Mouse (Mus musculus) common myeloid progenitor, adult 5-6 weeks (primary cell): ENCODE measurements around the gene Gm10490. TPM values are rescaled to one million over a fixed set of nuclear protein-coding genes. Genes with fewer than 3 reads are reported as not detected.
"Not testable (repeated sequence)": the region's sequence is repeated elsewhere in the genome, so short reads cannot be mapped to it uniquely, and the experiment has no call there.

Source experiments
- ATAC-seq: replicated peaks from 2 replicates; pipeline ENCODE4 v1.8.0; 2016; ENCODE audit warnings: low read depth, mild to moderate bottlenecking, moderate TSS enrichment, inconsistent platforms; ENCODE audit not compliant: poor library complexity, severe bottlenecking
- total RNA-seq: library from RNA; stranded (forward); fragments of 200-1000, 187-1606 nt; gene quantifications from 2 replicates; pipeline ENCODE4 v1.2.3, GENCODE M21; 2017

Gm10490 gene
- total RNA-seq = not detected in 2 replicates

DNA sequence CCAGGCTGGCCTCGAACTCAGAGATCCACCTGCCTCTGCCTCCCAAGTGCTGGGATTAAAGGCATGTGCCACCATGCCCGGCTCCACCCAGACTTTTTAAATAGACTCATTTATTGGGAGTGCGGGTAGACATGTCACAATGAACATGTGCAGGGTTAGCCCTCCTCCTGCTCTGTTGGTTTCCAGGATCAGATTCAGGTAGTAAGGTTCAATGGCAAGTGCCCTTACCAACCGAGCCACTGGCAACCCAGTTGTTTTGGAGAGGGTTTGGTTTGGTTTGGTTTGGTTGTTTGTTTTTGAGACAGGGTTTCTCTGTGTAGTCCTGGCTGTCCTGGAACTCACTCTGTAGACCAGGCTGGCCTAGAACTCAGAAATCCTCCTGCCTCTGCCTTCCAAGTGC is at the start of gene Gm10490:
Gene Gm10490, plus strand, starts transcription at position 301 of the 400 bp plus-strand sequence.
- ATAC-seq = not testable (repeated sequence)

DNA sequence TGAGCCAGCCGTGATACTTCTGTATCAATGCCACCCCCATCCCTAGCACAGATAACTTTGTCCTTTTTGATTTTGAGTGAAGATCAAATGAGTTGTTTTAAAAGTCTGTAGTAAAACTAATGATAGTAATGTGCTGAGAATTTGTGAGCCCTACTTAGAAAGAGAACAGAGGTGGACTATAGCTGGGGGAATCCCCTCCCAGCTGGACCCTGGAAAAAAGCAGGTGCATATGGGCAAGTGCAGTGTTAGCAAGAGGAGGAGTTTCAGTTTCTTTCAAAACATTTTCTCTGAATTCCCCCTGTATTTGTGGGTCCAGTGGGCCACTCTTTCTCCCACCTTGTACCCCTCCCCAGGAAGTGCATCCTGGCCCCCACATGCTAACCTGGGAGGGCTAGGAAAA is 46.2 kb upstream of the Gm10490 start:
- ATAC-seq = no peak

DNA sequence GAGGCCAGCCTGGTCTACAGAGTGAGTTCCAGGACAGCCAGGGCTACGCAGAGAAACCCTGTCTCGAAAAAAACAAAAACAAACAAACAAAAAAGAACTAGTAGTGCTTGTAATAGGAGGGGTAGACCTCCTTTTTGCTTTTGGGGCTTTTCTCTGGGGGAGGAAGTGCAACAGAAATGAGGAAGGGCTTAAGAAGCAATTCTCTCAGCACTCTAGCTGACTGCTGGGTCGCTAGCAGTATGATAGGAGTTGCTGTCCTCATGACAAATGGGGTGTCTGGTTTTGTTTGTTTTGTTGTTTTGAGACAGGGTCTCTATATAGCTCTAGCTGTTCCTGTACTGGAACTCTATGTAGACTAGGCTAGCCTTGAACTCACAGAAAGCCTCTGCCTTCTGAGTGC is 44.8 kb upstream of the Gm10490 start:
- peak; percentile 42 for ATAC-seq

DNA sequence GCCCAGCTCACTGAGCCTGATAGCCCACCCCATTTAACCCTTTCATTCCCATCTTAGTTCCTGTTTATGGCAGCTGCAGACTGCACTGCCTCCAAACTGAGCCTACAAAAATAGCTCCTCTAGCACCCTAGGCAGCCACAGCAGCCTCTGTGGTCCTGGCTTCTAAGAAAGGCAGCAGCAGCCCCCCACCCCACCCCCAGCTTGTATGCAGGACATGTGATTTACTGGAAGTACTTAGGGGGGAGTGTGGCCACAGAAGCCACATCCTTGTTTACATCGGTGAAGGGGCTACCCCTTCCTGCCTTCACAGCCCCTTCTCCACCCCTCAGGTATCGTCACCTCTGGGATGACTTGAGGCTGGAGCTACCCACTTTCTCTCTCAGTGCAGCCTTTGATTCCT is 44.0 kb upstream of the Gm10490 start:
- ATAC-seq = peak; percentile 54; the same call in 1 of the 2 replicates

DNA sequence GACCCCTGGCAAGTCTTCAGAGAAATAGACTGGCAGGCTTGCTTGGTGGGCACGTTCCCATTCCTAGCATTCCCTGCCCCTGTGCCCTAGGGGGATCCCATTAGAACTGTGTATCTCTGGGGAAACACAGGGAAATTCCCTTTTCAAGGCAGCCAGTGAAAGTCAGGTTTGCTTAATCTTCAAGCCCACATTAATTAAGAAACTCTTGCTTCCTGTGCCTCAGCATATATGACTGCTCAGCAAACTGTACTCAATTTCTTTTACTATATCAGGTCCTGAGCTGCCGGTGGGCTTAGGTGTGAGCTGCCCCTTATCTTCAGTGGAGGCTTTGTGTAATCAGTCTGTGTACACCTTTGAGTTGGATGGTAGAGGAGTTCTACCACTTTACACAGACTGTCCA is 43.6 kb upstream of the Gm10490 start:
- ATAC-seq = no peak

DNA sequence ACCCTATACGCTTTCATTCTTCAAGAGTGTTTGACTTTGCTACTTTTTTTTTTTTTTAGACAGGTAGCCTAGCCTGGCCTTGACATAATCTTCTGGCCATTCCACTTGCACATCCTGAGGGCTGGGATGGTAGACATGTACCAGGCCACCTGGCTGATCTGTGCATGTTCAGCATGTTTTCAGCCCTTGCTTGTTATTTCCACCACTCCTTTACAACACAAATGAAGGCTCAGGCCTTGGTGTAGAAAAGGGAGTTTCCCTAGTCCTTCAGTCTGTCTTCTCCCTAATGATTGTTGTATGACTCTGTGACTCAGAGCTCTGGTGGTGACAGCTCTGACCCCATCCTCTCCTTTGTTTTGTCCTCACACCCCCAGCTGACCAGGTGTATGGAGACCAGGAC is 42.2 kb upstream of the Gm10490 start:
- ATAC-seq = no peak

DNA sequence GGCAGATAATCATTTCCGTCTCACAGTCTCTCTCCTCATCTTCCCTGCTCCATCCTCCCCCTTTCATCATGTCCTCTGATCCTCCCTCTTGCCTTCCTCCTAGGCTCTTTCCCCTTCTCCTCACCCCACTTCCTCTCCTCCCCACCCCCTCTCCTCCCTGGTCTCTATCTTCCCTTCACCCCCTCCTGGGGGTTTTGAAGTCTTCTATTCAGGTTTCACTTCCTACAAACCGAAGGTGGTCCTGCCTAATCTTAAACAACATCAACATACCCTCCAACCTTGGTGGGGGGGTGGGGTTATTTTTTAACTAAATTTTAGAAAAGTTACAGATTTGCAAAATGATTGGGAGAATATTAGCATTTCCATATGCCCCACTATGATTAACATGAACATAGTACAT is 40.8 kb upstream of the Gm10490 start:
- ATAC-seq = no peak

DNA sequence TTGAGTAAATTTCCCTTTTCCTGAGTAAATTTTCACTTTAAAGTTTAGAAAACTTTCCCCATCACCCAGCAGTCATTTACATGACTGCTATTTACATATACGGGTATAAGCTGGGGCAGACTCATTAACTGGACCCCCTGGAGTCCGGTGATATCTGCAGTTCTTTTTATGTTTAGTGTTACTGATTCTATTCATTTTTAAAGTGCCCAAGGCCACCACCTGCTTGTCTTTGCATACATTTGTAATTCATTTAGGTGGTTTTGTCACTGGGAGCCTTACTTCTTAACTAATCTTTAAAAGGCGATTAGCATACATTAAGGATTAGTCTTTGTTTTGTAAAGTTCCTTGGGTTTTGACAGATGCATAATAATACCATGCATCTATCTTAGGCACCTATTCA is 39.5 kb upstream of the Gm10490 start:
- ATAC-seq = no peak

DNA sequence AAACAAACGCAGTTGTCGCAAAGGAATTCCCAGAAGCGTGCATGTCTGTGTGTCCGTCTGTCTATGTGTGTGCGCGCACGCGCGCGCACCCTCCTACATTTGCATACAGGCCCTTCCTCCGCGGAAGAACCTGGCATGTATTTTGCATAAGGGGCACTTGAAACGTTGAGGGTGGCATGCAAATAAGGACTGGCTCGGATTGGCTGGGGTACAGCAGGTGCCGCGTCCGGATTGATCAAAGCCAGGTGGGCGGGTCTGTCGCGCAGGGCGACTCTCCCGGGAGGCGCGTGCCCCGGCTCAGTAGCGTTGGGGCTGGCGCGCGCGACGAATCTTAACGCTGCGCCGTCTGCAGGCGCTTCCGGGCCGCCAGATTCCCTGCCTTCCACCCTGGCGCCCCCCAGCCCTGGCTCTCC is 31.3 kb upstream of the Gm10490 start, which contains the start of gene Pim2:
Gene Pim2, plus strand, starts transcription at position 256 of the 413 bp plus-strand sequence.
- peak; percentile 91 for ATAC-seq

DNA sequence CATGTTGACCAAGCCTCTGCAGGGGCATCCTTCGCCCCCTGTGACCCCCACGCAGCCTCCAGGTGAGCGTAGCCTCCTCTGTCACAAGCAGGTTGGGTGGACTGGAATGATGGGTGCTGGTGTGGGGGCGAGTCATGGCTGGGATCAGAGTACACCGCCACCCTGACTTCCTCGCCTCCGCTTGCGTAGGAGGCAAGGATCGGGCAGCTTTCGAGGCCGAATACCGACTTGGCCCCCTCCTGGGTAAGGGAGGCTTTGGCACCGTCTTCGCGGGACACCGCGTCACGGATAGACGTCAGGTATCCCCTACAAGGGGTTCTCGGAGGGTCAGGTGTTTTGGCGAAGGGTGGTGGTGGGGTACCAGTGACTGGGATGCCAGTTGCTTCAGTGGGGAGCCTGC is 30.8 kb upstream of the Gm10490 start:
- ATAC-seq = no peak

DNA sequence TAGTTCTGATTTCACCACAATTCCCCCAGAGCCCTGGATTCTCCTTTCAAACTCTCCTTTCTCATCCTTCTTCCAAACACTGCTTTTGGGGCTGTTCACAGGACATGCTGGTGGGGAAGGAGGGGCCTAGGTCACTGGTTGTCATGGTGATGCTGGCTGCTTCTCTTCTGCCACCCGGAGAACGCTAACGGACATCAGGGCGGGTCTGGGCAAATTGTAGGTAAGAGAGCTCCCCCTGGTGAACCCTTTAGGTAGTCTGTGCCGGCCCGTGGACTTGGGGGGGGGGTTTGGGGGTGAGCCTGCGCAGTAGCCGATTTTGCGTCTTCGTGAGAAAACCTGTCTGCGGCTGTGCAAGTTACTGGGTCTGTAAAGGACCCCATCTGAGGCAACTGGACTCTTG is 29.5 kb upstream of the Gm10490 start:
- ATAC-seq = peak; percentile 60

DNA sequence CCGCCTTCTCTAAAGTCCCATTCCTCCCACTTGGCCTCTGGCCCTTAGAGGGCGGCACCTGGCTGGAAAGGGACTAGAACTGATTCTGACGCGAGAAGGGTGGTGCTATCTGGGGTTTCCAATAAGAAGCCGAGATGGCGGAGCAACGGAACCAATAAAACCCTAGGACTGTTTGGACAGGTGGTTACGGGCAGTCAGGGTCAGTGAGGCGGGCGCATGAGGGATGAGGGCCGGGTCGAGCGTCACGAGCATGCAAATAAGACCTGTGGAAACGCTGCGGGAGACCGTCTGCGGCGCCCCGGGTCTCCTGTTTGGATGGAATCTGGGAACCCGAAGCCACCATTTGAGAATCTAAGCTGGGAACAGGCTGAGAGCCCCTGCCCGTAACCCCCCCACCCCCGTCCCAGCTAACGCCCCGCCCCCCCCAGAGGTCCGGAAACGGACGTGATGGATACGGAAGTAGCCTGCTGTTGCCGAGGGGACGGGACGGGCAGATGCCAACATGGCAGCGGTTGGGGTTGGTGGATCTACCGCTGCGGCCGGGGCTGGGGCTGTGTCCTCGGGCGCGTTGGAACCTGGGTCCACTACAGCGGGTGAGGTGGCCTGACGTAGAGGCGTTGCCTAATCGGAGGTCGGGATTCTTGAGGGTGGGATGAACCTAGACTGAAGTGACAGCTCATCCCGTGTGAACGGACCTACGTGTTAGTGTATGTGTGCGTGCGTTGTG is 25.3 kb upstream of the Gm10490 start, which contains the start of gene Slc35a2:
Gene Slc35a2, plus strand, starts transcription at position 188 of the 727 bp plus-strand sequence.
- ATAC-seq = peak; percentile 85

DNA sequence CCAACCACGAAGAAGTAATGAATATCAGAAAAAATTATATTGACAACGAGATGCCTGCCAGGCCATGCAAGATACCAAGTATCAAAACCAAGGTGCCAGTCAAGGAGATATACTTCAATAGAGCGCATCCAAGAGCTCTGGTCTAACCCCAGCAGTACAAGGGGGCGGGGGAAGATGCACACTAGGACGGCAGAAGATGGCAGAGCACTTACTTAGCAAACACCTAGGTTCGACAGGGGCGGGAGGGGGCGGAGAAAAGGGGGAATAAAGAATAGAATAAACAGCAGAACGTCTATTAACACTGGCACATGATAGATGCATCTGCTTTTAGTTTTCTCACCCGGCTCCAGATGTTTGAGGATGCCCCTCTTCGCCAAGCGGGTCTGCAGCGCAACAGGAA is 11.1 kb upstream of the Gm10490 start:
- no peak for ATAC-seq

DNA sequence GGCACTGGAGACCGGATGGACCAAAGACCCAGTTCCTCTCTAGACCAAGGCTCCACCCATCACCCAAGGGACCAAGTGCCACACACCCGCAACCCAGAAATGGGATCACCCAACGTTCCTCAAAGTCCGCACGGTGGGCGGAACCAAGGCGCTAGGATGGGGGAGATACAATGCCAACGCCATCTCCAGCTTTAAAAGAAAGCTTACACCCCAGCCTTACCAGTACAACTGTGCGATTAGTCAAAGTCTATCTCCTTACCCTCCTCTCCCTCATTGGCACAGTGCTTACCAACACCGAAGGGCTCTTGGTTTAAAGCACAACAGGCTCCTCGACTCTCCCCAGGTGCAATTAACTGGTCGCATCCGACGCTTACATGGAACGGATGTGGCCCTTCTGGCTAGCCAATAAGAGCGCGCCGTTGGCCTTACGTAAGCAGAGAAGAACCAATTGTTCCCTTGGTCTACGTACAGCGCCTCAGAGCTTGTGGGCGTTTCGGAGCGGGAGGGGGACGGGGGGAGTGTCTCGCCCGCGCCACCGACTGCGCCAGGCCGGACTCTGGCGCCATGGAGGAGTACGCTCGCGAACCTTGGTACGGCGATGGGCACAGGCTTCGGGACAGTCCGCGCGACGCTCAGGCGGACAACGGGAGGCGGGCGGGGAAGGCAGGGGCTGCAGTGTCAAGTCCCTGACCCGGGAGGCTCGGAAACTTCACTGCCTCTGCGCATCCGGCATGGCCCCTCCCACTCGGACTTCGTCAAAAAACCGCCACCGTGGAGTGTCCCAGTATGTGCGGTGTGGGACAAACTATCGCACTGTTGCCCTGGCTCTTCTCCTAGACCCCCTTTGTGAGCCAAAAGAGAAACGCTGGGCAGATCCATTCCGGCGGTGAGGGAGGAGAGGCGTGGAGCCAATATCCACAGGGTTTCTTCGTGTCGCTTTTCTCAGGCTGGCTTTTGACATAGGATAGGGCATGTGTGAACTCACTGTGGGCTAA is 10.2 kb upstream of the Gm10490 start, which contains the start of the genes Pqbp1 and Timm17b:
Gene Pqbp1, minus strand, starts transcription at position 390 of the 995 bp plus-strand sequence.
Gene Timm17b, plus strand, starts transcription at position 478 of the 995 bp plus-strand sequence.
- peak; percentile 95 for ATAC-seq

DNA sequence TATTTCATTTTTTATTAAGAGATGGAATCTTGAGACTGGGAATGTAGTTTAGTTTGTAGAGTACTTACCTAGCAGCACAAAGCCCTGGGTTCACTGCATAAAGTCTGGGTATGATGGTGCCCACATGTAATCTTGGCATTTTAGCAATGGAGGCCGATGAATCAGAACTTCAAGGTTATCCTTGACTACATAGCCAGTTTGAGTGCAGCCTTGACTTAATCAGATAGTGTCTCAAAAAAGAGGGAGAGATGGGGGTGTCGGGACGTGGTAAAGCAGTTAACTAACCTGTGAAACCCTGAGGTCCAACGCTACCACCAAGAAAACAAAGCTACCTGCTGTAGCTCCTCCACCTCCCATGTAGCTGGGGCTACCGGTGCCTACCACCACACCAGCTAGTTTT is 4.9 kb upstream of the Gm10490 start:
- ATAC-seq = no peak

DNA sequence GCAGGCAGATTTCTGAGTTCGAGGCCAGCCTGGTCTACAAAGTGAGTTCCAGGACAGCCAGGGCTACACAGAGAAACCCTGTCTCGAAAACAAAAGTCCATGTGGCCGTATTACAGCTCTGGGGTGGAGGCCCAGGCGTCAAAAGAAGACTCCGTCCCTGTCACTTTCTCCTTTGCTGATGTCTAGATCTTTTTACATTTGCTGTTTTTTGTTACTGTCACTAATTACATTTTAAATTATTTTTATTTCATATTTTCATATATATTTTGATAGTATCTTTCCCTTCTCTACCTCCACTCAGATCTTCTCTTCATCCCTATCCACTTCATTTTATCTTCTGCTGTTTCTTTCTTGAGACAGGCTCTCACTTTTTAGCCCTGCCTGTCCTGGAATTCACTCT is 1.6 kb upstream of the Gm10490 start, which contains the start of gene Gm10491:
Gene Gm10491, minus strand, starts transcription at position 101 of the 400 bp plus-strand sequence.
- ATAC-seq = no peak

DNA sequence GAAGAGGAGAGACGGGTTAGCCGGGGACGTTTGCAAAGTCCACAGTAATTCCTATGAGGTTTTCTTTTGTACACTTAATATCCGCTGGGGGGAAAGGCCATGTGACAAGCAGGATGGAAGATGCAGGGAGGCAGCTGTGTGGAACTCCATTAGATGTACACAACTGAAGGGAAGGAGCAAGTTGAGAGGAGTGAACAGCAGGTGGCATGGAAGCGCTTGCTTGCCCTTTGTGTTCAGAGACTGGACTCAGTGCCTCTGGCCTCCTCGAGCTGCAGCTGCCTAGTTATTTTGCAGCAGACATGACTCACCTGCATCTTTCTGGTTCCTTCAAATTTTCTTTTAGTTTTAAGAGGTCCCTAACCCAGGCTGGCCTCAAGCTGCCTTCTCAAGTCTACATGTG is 1.1 kb downstream of the Gm10490 start:
- ATAC-seq = no peak

DNA sequence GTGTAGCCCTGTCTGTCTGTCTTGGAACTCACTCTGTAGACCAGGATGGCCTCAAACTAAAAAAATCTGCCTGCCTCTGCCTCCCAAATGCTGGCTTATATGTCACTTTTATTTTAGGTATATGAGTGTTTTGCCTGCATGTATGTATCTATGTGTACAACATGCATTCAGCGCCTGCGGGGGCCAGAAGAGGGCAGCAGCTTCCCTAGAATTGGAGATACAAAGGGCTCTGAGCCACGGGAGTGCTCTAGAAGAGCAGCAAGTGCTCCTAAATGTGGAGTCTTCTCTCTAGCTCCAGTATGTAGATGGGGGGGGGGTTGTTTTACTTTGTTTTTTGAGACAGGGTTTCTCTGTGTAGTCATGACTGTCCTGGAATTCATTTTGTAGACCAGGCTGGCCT is 6.3 kb downstream of the Gm10490 start:
- peak; percentile 87 for ATAC-seq

DNA sequence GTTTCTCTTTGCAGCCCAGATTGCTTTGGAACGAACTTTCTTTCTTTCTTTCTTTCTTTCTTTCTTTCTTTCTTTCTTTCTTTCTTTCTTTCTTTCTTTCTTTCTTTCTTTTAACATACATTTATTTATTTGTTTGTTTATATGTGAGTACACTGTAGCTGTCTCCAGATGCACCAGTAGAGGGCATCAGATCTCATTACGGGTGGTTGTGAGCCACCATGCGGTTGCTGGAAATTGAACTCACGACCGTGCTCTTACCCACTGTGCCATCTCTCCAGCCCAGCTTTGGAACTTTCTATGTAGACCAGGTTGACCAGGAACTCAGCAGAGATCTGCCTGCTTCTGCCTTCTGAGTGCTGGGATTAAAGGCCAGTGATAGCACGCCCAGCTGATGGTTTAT is 8.6 kb downstream of the Gm10490 start:
- ATAC-seq = not testable (repeated sequence)

DNA sequence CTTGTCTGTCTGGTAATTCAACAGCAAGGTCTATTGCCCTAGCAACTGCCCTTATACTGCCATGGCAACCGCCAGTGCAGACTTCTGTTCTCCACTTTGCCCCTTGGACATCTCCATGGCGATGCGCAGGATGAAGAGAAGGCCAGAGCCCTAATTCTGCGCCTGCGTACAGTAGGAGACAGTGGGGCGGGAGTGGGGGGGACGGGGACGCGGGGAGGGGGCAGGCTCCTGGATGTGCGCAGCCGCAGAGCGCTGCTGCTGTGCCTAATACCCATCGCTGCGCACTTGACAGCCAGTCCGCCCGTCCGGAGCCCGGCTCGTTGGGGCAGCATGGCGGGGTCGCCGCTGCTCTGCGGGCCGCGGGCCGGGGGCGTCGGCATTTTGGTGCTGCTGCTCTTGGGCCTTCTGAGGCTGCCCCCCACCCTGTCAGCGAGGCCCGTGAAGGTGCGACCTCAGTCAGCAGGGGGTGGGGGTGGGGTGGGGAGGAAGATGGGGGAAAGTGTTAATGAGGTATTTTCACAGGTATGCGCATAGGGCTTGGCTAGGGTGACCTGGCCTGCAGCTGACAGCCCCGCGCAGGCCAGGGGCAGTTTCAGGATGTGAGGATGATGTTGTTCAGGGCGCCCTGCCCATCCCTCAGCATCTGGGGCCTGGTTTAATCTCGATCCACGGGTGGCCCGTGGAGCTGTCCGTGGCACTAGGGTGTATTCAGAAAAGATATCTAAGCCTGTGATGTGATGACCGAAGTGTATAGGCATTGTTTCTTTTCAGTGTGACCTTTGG is 10.4 kb downstream of the Gm10490 start, which contains the start of gene Pcsk1n:
Gene Pcsk1n, plus strand, starts transcription at position 222 of the 783 bp plus-strand sequence.
- no peak for ATAC-seq
